Mouse (Mus musculus): ENCODE results near the gene Ap3d1. TPM values are rescaled to one million over a fixed set of nuclear protein-coding genes. Genes with fewer than 3 reads are reported as not detected.
A peak's percentile ranks its signal among the peaks of the same experiment; 100 is the strongest.

Ap3d1 gene
- polyA plus RNA-seq, 1 experiment from 2014 or later = 81.0 TPM

- no peak overlapping the region for H3K4me2 ChIP-seq (ENCODE audit: low read length)
- peaks cover 98% of the 10 kb centered on the region for H3K36me3 ChIP-seq (ENCODE audit: control insufficient read depth, insufficient read depth, low read length)
- DNase-seq (ENCODE audit: low spot score) (no peak), ATAC-seq (no peak)
- H3K4me1 ChIP-seq (ENCODE audit: control insufficient read depth, insufficient read depth, low read length) = no peaks in the 10 kb centered on the region
- 88% methylated on average over 6 of the region's 6 CpGs for WGBS
- no peaks in the 10 kb centered on the region for H3K27me3 ChIP-seq (replicated peaks; ENCODE audit: control insufficient read depth, insufficient read depth, low read length)
- H3K9me3 ChIP-seq (replicated peaks; ENCODE audit: control insufficient read depth, low read length) = no peaks in the 10 kb centered on the region
- H3K4me3 ChIP-seq (ENCODE audit: low read depth, low read length) = no peak overlapping the region
- H3K27ac ChIP-seq (ENCODE audit: low read depth, low read length) = no peak overlapping the region
- H3K9ac ChIP-seq (ENCODE audit: low read length) = no peak overlapping the region
Observed at GRCm38 (mm10) chr10:80776358-80776869, 34.4 kb upstream of the Ap3d1 start.

- Histone ChIP-seq H3K27me3 (replicated peaks; ENCODE audit: control insufficient read depth, insufficient read depth, low read length) (no peaks in the 10 kb centered on the region), H3K4me3 (ENCODE audit: low read depth, low read length) (no peak overlapping the region), H3K4me2 (ENCODE audit: low read length) (no peak overlapping the region), H3K27ac (ENCODE audit: low read depth, low read length) (no peak overlapping the region), H3K4me1 (ENCODE audit: control insufficient read depth, insufficient read depth, low read length) (no peaks in the 10 kb centered on the region), H3K36me3 (ENCODE audit: control insufficient read depth, insufficient read depth, low read length) (peaks cover 98% of the 10 kb centered on the region), H3K9ac (ENCODE audit: low read length) (no peak overlapping the region), H3K9me3 (replicated peaks; ENCODE audit: control insufficient read depth, low read length) (no peaks in the 10 kb centered on the region)
- WGBS = 91% methylated on average over 4 of the region's 4 CpGs
- ATAC-seq = no peak
- DNase-seq (ENCODE audit: low spot score) = no peak
Observed at GRCm38 (mm10) chr10:80775731-80776130, 33.7 kb upstream of the Ap3d1 start.

- ATAC-seq = no peak
- WGBS = 92% methylated on average over 4 of the region's 4 CpGs
- no peak overlapping the region for H3K27ac ChIP-seq (ENCODE audit: low read depth, low read length)
Observed at GRCm38 (mm10) chr10:80774981-80775380, 32.9 kb upstream of the Ap3d1 start.

GRCm38 (mm10) chr10:80774549-80774948 is 32.5 kb upstream of the Ap3d1 start:
- no peak overlapping the region for H3K4me3 ChIP-seq (ENCODE audit: low read depth, low read length)
- no peaks in the 10 kb centered on the region for H3K27me3 ChIP-seq (replicated peaks; ENCODE audit: control insufficient read depth, insufficient read depth, low read length)
- peaks cover 99% of the 10 kb centered on the region for H3K36me3 ChIP-seq (ENCODE audit: control insufficient read depth, insufficient read depth, low read length)
- DNase-seq (ENCODE audit: low spot score) = peak; percentile 78
- H3K4me2 ChIP-seq (ENCODE audit: low read length) = no peak overlapping the region
- no peak overlapping the region for H3K9ac ChIP-seq (ENCODE audit: low read length)
- 45% methylated on average over 2 of the region's 2 CpGs for WGBS
- H3K27ac ChIP-seq (ENCODE audit: low read depth, low read length) = peak overlapping the region; percentile 70
- peak; percentile 72 for ATAC-seq
- no peaks in the 10 kb centered on the region for H3K4me1 ChIP-seq (ENCODE audit: control insufficient read depth, insufficient read depth, low read length)
- no peaks in the 10 kb centered on the region for H3K9me3 ChIP-seq (replicated peaks; ENCODE audit: control insufficient read depth, low read length)

More at GRCm38 (mm10) chr10:80774981-80775380, 32.9 kb upstream of the Ap3d1 start:
- H3K4me2 ChIP-seq (ENCODE audit: low read length) = no peak overlapping the region
- H3K36me3 ChIP-seq (ENCODE audit: control insufficient read depth, insufficient read depth, low read length) = peaks cover 98% of the 10 kb centered on the region
- no peaks in the 10 kb centered on the region for H3K9me3 ChIP-seq (replicated peaks; ENCODE audit: control insufficient read depth, low read length)
- H3K27me3 ChIP-seq (replicated peaks; ENCODE audit: control insufficient read depth, insufficient read depth, low read length) = no peaks in the 10 kb centered on the region
- no peak overlapping the region for H3K9ac ChIP-seq (ENCODE audit: low read length)
- no peak for DNase-seq (ENCODE audit: low spot score)
- H3K4me1 ChIP-seq (ENCODE audit: control insufficient read depth, insufficient read depth, low read length) = no peaks in the 10 kb centered on the region
- no peak overlapping the region for H3K4me3 ChIP-seq (ENCODE audit: low read depth, low read length)

GRCm38 (mm10) chr10:80773816-80774215 is 31.8 kb upstream of the Ap3d1 start:
- 84% methylated on average over 5 of the region's 5 CpGs for WGBS
- no peak overlapping the region for H3K9ac ChIP-seq (ENCODE audit: low read length)
- H3K4me3 ChIP-seq (ENCODE audit: low read depth, low read length) = no peak overlapping the region
- ATAC-seq (no peak), DNase-seq (ENCODE audit: low spot score) (no peak)
- no peaks in the 10 kb centered on the region for H3K27me3 ChIP-seq (replicated peaks; ENCODE audit: control insufficient read depth, insufficient read depth, low read length)
- peaks cover 97% of the 10 kb centered on the region for H3K36me3 ChIP-seq (ENCODE audit: control insufficient read depth, insufficient read depth, low read length)
- no peak overlapping the region for H3K4me2 ChIP-seq (ENCODE audit: low read length)
- peak overlapping the region; percentile 70; the same call in 1 of the 2 replicates for H3K27ac ChIP-seq (ENCODE audit: low read depth, low read length)
- H3K9me3 ChIP-seq (replicated peaks; ENCODE audit: control insufficient read depth, low read length) = no peaks in the 10 kb centered on the region
- H3K4me1 ChIP-seq (ENCODE audit: control insufficient read depth, insufficient read depth, low read length) = no peaks in the 10 kb centered on the region

GRCm38 (mm10) chr10:80768365-80768764 is 26.3 kb upstream of the Ap3d1 start:
- Histone ChIP-seq H3K27ac (ENCODE audit: low read depth, low read length) (no peak overlapping the region), H3K27me3 (replicated peaks; ENCODE audit: control insufficient read depth, insufficient read depth, low read length) (no peaks in the 10 kb centered on the region), H3K4me3 (ENCODE audit: low read depth, low read length) (no peak overlapping the region), H3K4me2 (ENCODE audit: low read length) (no peak overlapping the region), H3K9me3 (replicated peaks; ENCODE audit: control insufficient read depth, low read length) (no peaks in the 10 kb centered on the region), H3K4me1 (ENCODE audit: control insufficient read depth, insufficient read depth, low read length) (no peaks in the 10 kb centered on the region), H3K36me3 (ENCODE audit: control insufficient read depth, insufficient read depth, low read length) (peaks cover 86% of the 10 kb centered on the region), H3K9ac (ENCODE audit: low read length) (no peak overlapping the region)
- ATAC-seq (no peak), DNase-seq (ENCODE audit: low spot score) (no peak)
- 92% methylated on average over 6 of the region's 6 CpGs for WGBS

GRCm38 (mm10) chr10:80766161-80766815 is 24.2 kb upstream of the Ap3d1 start:
- H3K4me3 ChIP-seq (ENCODE audit: low read depth, low read length) = no peak overlapping the region
- H3K9ac ChIP-seq (ENCODE audit: low read length) = no peak overlapping the region
- ATAC-seq = no peak
- DNase-seq (ENCODE audit: low spot score) = no peak
- no peaks in the 10 kb centered on the region for H3K27me3 ChIP-seq (replicated peaks; ENCODE audit: control insufficient read depth, insufficient read depth, low read length)
- 87% methylated on average over 10 of the region's 10 CpGs for WGBS
- no peak overlapping the region for H3K4me2 ChIP-seq (ENCODE audit: low read length)
- H3K27ac ChIP-seq (ENCODE audit: low read depth, low read length) = no peak overlapping the region
- no peaks in the 10 kb centered on the region for H3K9me3 ChIP-seq (replicated peaks; ENCODE audit: control insufficient read depth, low read length)
- peaks cover 66% of the 10 kb centered on the region for H3K36me3 ChIP-seq (ENCODE audit: control insufficient read depth, insufficient read depth, low read length)
- no peaks in the 10 kb centered on the region for H3K4me1 ChIP-seq (ENCODE audit: control insufficient read depth, insufficient read depth, low read length)

GRCm38 (mm10) chr10:80765746-80766145 is 23.7 kb upstream of the Ap3d1 start:
- Histone ChIP-seq H3K4me2 (ENCODE audit: low read length) (no peak overlapping the region), H3K27ac (ENCODE audit: low read depth, low read length) (no peak overlapping the region), H3K4me1 (ENCODE audit: control insufficient read depth, insufficient read depth, low read length) (no peaks in the 10 kb centered on the region), H3K4me3 (ENCODE audit: low read depth, low read length) (no peak overlapping the region), H3K27me3 (replicated peaks; ENCODE audit: control insufficient read depth, insufficient read depth, low read length) (no peaks in the 10 kb centered on the region), H3K9me3 (replicated peaks; ENCODE audit: control insufficient read depth, low read length) (no peaks in the 10 kb centered on the region), H3K9ac (ENCODE audit: low read length) (no peak overlapping the region), H3K36me3 (ENCODE audit: control insufficient read depth, insufficient read depth, low read length) (peaks cover 60% of the 10 kb centered on the region)
- WGBS = 87% methylated on average over 2 of the region's 2 CpGs
- ATAC-seq = no peak
- no peak for DNase-seq (ENCODE audit: low spot score)

- H3K4me3 ChIP-seq (ENCODE audit: low read depth, low read length) = no peak overlapping the region
- ATAC-seq = no peak
- H3K27ac ChIP-seq (ENCODE audit: low read depth, low read length) = no peak overlapping the region
- 84% methylated on average over 2 of the region's 2 CpGs for WGBS
- DNase-seq (ENCODE audit: low spot score) = no peak
- no peak overlapping the region for H3K9ac ChIP-seq (ENCODE audit: low read length)
- no peaks in the 10 kb centered on the region for H3K9me3 ChIP-seq (replicated peaks; ENCODE audit: control insufficient read depth, low read length)
- H3K4me2 ChIP-seq (ENCODE audit: low read length) = no peak overlapping the region
- H3K36me3 ChIP-seq (ENCODE audit: control insufficient read depth, insufficient read depth, low read length) = peaks cover 41% of the 10 kb centered on the region
- H3K27me3 ChIP-seq (replicated peaks; ENCODE audit: control insufficient read depth, insufficient read depth, low read length) = no peaks in the 10 kb centered on the region
- no peaks in the 10 kb centered on the region for H3K4me1 ChIP-seq (ENCODE audit: control insufficient read depth, insufficient read depth, low read length)
Observed at GRCm38 (mm10) chr10:80763502-80763901, 21.4 kb upstream of the Ap3d1 start.
